Mouse (Mus musculus): ENCODE data around the gene Dok5.

Dok5 gene

GRCm38 (mm10) chr2:170791332-170792017, 59.9 kb downstream of the Dok5 start:
- no peak for DNase-seq (ENCODE audit: low spot score in 2 of 2)

- DNase-seq (ENCODE audit: low spot score in 2 of 2), result no peak
These were observed 63.6 kb downstream of the Dok5 start for GRCm38 (mm10) chr2:170795242-170795641.

GRCm38 (mm10) chr2:170802984-170803383, 71.4 kb downstream of the Dok5 start:
- DNase-seq (ENCODE audit: low spot score in 2 of 2), result no peak

GRCm38 (mm10) chr2:170807555-170808258, 76.1 kb downstream of the Dok5 start:
- DNase-seq (ENCODE audit: low spot score in 2 of 2), result no peak

GRCm38 (mm10) chr2:170808259-170808789, 76.7 kb downstream of the Dok5 start:
- no peak for DNase-seq (ENCODE audit: low spot score in 2 of 2)

GRCm38 (mm10) chr2:170811356-170811755, 79.7 kb downstream of the Dok5 start:
- DNase-seq (ENCODE audit: low spot score in 2 of 2), result peak in 1 of 2 experiments; percentile 68

DNA sequence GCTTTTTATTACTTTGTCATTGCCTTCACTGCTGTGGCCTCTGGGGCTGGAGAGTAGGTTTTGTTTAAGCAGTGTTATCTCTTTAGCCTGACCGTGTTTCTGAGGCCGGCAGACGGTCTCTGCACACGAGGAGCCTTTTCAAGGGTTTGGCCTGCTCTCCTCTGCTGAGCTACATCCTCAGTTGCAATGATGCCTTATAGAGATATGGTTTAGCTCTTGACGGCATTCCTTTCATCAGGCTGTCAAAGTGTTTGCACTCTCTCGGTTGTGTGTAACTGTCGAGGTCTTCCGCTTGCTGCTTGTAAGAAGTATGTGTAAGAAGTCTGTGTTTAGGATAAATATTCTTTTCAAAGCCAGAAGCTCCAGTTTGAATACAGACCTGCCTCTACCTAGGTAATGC, 84.7 kb downstream of the Dok5 start:
- DNase-seq (ENCODE audit: low spot score in 2 of 2), result no peak

DNA sequence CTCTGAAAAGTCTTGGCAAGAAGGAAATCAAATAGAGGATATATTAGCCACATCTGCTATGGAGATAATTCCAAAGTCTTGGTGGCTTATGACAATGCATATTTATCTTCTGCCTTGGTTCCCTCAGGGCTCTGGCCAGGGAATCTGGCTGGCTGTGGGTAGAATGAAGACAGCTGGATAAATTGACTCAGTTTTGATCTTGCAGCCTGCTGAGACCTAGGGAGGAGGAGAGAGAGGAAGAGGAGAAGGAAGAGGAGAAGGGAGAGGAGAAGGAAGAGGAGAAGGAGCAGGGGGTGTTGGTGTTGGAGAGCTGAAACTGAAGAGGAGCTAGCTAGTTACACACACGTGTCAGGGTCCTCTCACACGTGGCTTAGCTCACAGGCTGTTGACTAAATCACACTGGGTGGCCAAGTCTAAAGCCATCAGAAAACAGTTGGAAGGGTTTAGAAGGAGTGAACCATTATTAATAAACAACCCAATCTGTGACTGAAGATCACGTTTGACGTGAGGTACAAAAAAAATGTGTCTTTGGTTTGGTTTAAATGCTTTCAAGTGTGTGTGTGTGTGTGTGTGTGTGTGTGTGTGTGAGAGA, 85.6 kb downstream of the Dok5 start:
- no peak for DNase-seq (ENCODE audit: low spot score in 2 of 2)

DNA sequence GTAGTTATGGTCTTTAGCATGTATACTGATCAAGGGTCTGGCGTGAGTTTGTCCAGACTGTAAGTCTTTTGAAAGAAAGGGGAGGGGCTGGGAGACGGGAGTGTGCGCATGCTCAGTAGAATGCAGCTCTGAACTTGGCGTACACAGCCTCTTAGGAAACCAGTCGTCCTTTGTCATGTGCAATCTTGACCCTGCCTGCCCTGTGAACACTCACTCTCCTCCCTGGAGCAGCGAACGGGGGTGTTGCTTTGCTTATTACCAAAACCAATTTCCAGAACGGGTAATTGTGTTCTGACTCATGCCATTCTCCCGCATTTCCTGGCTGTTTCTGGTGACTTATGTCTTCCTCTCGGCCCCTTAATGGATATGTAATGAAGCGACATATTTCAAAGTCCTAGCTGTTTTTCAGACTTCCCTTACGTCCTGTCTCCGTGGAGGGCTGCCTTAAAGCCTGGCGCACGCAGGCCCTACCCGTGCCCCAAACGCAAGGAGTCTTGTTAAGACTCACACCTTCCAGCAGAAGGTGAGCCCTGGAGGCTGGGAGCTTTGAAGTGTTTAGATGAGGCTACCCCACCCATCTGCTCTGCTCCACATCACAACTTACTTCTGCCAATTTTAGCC, 95.3 kb downstream of the Dok5 start:
- no peak for DNase-seq (ENCODE audit: low spot score in 2 of 2)

DNA sequence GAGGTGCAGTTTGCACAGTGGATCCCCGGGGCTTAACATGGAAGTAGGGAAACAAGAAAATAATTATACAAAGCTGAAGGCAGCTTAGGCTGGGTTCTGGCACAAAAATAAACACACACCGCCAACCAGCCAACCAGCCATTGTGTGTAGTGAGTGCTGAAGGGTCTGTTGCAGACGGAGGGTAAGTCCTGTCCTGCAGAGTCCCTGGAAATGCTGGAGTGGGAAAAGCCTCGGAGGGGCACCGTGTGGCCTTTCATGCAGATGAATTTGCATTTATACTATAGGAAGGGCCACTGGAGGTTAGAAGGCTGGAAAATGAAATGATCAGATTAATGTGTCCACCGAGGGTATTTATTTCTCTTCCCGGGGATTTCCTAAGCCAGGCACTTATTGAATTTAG, 97.2 kb downstream of the Dok5 start:
- DNase-seq (ENCODE audit: low spot score in 2 of 2), result no peak

- no peak for DNase-seq (ENCODE audit: low spot score in 2 of 2)
These were observed 97.6 kb downstream of the Dok5 start for GRCm38 (mm10) chr2:170829191-170829611.

DNA sequence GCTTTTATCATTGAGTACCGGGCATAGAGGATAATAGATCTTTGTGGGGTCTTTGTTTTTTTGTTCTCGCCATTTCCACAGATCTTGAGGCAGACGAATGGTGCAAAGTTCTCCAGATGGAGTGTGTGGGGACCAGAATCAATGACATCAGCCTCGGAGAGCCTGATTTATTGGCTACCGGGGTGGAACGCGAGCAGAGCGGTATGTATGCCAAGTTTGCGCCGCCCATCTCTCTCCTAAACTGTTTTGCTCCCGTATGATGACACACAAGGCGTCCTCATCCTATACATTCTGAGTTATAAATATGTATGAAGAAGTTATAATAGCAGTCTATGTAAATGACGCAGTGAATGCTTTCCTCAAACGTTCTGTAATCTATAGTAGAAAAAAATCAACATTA, 98.4 kb downstream of the Dok5 start:
- DNase-seq (ENCODE audit: low spot score in 2 of 2), result no peak

DNA sequence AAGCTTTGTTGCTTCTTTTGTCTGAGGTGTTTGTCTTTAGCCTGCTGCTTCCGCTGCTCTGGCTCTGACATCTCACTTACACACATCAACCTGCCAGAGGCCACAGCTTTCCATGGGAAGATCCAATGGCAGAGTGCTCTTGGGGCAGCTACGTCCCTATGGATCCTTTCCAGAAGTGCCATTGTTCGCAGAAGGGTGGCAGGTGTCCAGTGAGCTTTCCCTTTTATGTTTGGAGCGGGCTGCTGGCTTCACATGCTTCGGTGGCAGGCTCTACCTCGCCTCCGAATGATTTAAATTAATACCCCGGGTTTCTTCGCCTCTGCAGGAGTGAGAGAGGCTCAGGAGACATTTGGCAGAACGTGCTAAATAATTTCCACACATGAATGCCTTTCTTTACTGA, 105.3 kb downstream of the Dok5 start:
- peak in 1 of 2 experiments; percentile 38 for DNase-seq (ENCODE audit: low spot score in 2 of 2)

- DNase-seq (ENCODE audit: low spot score in 2 of 2), result no peak
These were observed 105.8 kb downstream of the Dok5 start for GRCm38 (mm10) chr2:170837363-170837762.

- no peak for DNase-seq (ENCODE audit: low spot score in 2 of 2)
These were observed 106.4 kb downstream of the Dok5 start for GRCm38 (mm10) chr2:170837824-170838557.

- no peak for DNase-seq (ENCODE audit: low spot score in 2 of 2)
These were observed 109.9 kb downstream of the Dok5 start for GRCm38 (mm10) chr2:170841441-170841965.

DNA sequence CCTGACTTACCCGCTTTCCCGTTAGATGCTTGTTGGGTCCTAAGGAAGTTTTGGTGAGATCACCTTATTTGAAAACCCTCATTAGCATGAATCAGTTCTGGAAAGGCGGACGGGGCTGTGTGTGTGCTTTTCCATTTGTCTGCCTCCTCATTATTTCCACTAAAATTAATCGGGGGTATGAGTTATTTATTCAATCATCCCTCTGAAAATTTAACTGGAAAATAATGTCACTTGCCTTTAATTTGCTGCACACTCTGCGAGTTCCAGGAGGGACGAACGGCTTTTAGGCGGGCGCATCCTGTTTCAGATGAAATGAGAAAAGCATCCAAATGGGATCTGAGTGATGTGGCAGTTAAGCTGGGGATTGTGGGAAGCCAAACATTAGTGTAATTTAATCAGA, 113.9 kb downstream of the Dok5 start:
- DNase-seq (ENCODE audit: low spot score in 2 of 2), result no peak

- no peak for DNase-seq (ENCODE audit: low spot score in 2 of 2)
These were observed 118.5 kb downstream of the Dok5 start for GRCm38 (mm10) chr2:170850058-170850457.

DNA sequence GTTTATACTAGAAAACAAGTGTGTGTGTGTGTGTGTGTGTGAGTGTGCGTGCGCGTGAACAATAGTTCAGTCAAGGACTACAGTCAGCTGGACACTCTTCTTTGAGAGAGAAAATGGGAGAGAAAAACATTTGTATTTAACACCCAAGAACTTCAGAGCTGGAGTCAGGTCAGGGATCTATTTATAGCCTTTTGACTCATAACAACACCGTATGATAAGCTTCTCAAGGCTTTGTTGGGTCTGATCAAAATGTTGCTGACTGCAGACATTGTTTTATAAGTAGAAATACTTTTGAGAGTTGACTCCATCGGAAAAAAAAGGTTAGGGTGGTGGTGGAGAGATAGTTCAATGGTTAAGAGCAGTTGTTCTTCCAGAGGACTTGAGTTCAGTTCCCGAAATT, 120.7 kb downstream of the Dok5 start:
- no peak for DNase-seq (ENCODE audit: low spot score in 2 of 2)

- no peak for DNase-seq (ENCODE audit: low spot score in 2 of 2)
These were observed 123.6 kb downstream of the Dok5 start for GRCm38 (mm10) chr2:170855210-170855609.

GRCm38 (mm10) chr2:170856085-170856484, 124.5 kb downstream of the Dok5 start:
- no peak for DNase-seq (ENCODE audit: low spot score in 2 of 2)
